Mouse (Mus musculus) telencephalon, adult 2 months (tissue): ENCODE data around the gene Ly6g6d.
"Not testable (repeated sequence)": the region's sequence is repeated elsewhere in the genome, so short reads cannot be mapped to it uniquely, and the experiment has no call there.

Experiments used
- DNase-seq: peaks from one replicate; pipeline ENCODE4 v3.0.0-alpha.2; 2011; ENCODE audit warnings: low read depth, low spot score

The Ly6g6d gene

DNA sequence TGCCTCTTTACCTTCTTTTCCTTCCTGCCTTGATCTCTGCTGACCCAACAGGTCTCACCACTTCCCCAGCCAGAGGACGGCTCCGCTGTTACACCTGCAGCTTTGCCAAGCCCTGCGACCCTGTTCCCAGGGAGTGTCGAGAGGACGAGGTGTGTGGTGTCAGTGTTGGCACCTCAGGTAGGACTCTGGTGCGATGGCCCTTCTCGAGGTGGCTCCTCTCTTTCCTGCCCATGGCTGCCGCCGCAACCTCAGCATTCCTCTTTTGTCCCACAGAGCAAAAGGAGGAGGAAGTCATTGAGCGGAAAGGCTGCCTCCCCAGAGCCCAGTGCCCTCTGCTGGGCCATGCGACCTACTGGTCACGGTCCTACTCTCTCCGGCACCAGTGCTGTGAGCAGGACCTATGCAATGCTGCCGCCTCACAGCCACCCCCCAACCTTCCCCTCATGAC, at the start of gene Ly6g6d:
Ly6g6d (minus strand) TSS at position 280 of the 448 bp plus-strand sequence.
- DNase-seq = no peak

DNA sequence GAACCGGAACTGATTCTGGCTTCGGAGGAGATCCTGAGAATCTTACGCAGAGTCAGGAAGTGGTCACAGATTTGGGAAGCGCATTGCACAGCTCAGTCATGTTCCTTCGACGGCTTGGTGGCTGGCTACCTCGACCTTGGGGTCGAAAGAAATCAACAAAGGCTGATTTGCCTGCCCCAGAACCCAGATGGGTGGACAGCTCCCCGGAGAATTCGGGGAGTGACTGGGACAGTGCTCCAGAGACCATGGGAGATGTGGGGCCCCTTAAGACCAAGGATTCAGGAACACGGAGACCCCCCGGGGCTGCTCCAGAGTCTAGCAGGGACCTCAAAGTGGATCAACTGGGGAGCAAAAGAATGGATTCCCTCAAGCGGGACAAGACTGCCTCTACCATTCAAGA, 49.2 kb upstream of the Ly6g6d start:
- DNase-seq = no peak

DNA sequence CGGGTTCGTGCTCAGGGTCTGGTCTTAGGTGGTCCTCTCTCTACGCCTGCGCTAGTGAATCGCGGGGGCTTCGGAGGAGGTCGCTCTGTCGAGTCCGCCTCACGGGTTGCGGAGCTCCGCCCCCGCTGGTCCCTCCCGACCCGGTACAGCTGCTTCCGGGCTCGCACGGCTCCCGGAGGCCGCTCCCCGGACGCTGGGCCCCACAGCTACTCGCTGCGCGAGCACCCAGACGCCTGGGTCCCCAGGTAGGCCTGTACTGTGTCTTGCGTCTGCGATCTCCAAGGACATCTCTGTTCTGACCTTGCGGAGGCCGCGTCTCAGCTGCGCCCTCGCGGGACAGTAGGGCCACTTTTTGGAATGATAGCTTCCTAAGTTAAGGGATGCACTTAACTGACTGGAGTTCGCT, 48.3 kb upstream of the Ly6g6d start, which contains the start of gene D17H6S53E:
D17H6S53E (plus strand) TSS at position 168 of the 406 bp plus-strand sequence.
- DNase-seq = peak; percentile 46

DNA sequence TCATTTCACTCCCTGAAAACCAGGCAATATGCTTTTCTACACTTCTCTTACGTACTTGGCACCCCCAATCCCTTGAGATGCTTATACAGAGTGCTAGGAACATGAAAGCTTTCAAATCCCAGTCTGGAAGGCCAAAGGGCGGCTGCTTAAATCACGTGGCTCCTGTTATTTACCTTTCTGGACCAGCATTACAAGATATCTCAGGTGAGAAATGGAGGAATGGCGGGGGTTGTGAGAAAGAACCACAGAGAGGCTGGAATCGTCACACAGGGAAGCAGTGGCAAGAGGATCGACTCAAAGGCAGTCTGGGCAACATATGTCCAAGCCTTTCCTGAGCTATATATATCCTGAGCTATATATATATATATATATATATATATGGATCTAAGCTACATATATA, 47.7 kb upstream of the Ly6g6d start:
- no peak for DNase-seq

DNA sequence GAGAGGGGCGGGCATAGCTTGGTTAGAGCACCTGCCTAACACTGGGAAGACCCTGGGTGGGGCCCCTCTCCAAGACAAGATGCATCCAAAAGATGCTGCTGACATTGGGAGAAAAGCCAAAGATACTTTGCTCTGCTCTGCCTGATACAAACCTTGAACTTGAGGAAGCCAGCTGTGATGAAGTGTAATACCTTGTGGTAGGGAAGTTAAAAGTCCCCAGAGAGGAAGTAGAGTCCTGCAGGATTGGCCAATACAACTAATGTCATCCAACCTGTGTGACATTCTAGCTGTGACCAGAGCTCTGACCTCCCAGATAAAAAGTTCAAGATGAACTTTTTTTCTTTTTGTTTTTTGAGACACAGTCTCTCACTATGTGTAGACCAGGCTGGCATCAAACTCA, 47.2 kb upstream of the Ly6g6d start:
- no peak for DNase-seq

DNA sequence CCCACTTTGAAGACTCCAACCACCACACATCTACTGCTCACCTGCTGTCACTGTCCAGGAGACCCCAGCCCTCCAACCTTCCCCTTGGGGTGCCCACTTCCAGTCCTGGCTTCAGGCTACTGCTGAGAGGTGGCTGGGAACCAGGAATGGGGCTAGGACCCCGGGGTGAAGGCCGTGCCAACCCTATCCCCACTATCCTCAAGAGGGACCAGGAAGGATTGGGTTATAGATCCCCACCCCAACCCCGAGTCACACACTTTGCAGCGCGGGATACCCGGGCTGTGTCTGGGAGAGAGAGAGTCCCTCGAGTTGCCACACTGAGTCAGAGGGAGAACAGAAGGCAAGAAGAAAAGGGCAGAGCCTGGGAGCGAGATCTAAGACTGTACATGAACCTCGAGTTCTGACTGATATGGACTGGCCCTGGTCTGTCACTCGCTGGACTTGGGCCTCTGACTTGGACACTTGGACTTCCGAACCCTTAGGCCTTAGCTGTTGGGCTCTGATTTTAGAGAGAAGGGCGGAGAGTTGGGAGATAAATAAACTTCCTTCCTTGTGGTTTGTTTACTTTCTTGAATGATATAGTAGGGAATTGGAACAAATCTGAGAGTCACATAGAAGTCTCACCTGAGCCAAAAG, 46.5 kb upstream of the Ly6g6d start:
- not testable (repeated sequence) for DNase-seq

DNA sequence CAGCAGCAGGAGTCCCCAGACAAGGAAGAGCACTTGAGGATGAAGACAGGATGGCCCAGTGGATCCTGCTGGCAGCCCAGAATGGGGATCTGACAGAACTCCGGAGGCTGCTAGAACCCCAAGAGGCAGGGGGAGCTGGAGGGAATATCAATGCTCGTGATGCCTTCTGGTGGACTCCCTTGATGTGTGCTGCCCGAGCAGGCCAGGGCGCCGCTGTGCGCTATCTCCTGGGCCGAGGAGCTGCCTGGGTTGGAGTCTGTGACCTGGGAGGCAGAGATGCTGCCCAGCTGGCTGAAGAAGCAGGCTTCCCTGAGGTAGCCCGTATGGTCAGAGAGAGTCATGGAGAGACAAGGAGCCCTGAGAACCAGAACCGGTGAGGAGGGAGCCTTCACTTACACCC, 45.4 kb upstream of the Ly6g6d start:
- DNase-seq = not testable (repeated sequence)

DNA sequence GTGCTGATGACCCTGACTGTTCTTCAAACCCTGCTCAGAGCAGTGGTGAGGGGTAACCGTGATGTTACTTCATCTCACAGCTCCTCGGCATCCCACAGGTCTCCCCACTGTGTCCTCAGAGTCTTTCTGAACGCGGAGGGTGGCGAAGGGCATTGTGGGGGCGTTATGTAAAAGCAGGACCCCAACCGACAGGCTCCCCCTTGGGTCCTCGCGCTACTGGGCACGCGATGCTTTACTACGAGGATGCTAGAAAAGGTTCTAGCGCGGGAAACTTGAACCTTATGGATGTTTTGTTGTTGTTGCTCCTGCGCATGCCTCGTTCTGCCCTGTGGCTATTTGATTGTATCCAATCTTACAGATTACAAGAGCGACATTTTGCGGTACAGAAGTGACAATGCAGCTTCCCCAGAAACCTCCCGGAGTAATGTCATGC, 44.0 kb upstream of the Ly6g6d start, which contains the start of gene Csnk2b:
Csnk2b (minus strand) TSS at position 183 of the 433 bp plus-strand sequence.
- DNase-seq = peak; percentile 77

DNA sequence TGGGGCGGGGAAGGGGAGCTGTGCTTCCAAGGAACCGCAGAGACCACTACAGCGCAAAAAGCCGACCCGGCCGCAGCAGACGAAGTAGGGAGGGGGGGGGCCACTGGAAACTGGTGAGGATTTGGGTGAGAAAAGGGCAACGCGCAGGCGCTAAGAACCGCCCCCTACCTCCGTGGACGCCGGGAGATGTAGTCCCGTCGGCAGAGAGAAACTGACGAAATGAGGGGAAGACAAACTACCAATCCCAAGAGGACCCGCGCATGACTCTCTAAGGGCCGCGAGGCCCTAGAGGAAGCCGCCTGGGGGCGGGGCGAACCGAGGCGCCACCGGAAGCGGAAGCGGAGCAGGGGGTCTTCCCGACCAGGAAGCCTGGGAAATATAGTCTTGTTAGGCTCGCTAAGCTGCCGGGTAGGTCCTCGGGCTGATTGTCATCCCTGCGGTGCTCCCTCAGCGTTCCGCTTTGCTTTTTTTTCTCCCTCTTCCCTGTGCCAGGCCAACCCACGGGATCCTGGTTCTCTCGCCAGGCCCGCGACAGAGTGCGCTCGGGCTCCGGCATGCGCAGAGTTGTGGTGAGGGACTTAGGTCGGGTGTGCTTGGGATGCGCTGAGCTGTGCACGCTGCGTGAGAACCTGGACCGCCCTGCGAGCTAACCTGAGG, 43.4 kb upstream of the Ly6g6d start, which contains the start of gene Gpank1:
Gpank1 (plus strand) TSS at position 313 of the 657 bp plus-strand sequence.
- DNase-seq = peak; percentile 99

DNA sequence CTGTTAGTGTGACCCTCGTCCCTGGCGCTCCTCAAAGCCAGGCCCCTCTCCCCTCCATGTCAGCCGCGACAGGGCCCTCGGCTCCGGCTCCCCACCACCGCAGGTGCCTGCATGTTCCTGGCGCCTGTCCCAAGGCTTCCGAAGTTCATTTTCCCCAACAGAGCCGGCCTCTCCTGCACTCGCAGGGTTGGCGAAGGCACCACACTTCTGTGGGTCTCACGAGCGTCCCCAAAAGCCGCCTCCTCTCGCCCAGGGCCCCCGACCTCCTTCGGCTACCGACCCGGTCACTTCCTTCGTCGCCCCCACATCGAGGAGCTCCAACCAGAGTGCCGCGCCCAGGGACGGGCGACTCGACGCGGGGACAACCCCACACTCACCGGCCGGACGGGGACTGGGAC, 42.9 kb upstream of the Ly6g6d start:
- DNase-seq = no peak

DNA sequence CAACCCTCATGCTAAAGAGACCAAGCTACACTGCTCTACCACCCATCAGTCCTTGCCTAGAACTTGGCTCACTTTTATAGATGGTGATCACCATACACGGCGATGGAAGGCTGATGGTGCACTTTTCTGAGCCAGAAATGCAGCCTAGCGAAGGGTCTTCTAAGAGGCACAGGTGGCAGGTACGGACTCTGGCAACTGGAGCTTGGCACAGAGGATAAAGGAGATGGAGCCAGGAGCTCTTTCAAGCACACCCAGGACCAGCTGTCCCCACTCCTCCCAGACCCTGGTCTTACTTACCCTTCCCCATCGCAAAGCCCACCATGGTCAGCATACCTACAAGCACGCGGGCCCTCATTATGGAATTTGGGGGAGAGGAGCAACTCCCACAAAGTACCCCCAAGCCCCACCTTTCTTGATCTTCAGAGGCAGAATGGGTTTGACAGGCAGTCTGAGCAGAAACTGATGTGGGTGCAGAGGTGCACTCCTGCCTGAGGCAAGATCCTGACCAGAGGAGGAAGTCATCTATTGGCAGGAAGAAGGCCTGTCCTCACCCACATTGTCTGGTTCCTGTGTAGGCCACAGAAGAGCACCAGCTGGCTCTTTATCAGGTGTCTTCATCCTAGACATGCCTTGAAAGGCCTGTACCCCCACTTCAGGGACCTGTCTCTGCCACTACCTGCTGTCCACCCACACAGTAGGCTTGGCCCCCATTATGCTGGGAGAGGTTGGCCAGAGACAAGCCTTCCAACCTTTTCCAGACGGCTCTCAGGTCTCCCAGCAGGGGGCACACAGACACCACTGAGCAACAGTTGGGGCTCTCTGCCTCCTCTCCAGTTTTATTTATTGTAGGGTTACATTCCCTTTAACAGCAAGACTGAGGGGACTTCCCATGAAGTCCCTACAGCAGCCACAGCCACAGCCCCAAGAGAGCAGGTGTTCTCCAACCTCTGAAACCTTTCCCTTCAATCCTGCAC, 37.5 kb upstream of the Ly6g6d start, which contains the start of gene Ly6g5b:
Ly6g5b (minus strand) TSS at position 383 of the 974 bp plus-strand sequence.
- DNase-seq = no peak

DNA sequence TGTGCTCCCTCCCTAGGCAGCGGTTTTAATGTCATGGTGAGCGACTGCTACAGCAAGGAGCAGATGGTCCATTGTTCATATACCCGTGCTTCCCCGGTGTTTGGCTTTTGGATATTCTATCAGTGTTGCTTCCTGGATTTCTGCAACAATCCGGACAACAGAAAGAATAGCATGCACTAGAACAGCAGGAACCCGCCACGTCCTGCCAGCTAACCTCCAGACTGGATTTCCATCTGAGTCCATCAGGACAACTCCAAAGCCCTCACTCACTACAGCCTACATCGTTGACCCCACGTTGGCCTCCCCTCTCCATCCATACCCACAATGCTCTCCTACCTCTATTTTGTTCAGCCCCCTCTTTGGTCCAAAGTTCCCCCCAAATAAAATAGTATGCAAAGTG, 33.9 kb upstream of the Ly6g6d start:
- no peak for DNase-seq

DNA sequence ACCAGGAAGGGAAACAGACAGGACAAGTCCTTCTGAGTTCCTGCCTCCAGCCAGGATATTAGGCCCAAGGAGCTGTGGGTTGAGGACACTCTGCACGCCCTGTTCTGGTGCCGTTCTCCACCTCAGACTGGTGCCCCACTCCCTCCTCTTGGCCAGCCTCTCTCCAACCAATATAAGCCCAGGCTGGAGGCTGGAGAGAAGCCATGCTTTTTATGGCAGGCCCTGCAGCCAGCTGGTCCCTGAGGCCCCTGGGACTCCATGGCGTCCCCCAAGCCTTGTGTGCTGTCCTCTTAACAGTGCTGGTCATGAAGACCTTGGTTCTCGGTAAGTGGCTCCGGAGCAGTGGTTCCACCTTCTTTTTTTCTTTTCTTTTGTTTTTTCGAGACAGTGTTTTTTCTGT, 30.2 kb upstream of the Ly6g6d start, which contains the start of gene Ly6g5c:
Ly6g5c (plus strand) TSS at position 183 of the 400 bp plus-strand sequence.
- DNase-seq = no peak

DNA sequence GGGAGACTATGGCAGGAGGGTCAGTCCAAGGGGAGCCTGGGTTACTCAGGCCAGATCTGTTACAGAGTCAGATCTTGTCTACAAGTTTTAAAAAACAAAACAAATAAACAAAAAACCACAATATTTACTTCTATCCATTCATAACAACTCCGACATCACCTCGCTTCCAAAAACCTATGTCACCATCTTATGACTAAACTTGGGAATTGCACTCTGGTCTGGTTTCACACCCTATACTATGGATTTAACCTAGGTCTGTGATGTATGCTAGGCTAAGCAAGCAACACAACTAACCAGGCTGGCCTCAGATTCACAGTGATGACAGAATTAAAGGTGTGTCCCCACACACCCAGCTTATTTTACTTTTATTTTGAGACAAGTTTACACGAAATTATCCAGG, 28.7 kb upstream of the Ly6g6d start:
- no peak for DNase-seq

DNA sequence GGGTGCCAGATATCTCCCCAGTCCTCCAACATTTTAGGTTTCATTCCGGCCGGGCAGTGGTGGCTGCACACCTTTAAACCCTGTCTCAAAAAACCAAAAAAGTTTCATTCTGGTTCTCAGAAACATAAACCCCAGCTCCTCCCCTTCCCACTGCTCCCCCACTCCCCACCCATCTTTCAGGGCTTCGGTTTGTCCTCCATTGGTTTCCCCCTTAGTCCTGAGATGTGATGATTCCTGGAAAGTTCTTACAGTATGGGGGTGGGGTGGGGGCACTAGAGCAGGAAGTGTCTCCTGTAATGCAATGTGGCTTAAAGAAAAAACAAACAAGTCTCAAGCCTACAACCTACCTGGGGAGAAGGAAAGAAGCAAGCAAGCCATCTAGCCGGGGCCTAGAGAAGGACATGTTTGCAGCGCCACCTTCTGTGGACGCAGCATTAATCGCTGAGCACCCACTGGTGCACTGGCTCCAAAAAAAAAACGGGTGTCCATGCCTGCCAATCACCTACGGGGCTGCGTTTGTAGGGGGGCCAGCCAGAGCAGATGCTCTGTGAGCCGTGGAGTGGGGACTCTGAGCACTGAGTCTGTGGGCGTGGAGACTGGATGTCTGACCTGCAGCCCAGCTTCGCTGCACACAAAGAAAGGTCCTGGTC, 28.0 kb upstream of the Ly6g6d start:
- no peak for DNase-seq

DNA sequence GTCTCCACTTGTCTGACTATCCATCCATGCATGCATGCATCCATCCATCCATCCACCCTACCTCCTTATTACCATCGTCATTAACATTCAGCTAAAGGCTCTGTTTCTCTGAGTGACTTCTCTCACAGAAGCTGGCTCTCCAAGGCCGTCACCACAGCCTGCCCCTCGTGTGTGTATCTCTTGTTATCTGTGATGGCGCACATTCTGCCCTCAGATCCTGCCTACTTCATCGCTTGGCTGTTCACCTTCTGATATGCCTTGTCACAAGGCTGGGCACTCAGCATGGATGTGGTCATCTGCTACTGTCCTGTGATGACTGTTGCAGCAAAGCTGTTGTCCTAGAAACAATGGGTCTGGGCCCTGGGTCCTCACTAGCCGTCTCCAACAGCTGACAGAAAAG, 26.9 kb upstream of the Ly6g6d start:
- DNase-seq = no peak

DNA sequence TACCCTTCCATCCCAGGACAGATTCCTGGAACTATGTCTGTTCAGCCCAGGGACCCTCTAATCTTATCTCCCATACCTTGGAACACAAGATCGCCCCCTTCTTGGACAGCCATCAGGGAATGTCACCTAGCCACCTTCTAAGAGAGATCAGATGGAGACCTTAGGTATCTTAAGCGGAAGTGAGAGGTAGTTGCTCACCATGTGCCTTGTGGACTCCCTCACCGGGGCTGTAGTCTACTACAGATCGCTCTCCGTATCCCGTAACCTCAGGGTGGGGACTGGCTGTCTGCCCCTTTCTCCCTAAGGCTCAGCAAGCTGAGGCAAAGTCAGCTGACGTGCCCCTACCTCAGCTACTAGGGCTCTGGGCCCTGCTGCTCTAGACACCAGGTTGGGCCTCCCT, 26.2 kb upstream of the Ly6g6d start:
- no peak for DNase-seq

DNA sequence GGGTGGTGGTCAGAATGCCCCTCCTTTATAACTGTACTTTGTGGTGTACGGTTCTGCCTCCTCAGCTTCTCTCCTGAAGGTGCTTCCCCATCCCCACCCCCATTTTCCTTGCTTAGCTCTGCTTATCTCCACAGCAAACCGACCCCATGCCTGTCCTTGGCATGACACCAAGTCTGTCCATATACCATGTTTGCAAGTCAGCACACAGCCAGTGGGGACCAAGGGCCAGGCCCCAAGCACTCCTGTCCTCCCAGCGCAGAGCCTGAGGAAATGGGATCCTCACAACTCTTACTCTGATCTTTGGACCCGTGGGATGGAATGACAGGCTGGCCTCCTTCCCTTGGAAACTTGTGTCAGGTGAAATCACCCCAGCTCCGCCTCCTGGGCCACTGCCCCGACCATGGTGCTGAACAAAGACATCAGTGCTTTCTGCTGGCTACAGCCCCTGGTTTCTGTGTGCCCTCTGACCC, 25.4 kb upstream of the Ly6g6d start:
- DNase-seq = no peak

DNA sequence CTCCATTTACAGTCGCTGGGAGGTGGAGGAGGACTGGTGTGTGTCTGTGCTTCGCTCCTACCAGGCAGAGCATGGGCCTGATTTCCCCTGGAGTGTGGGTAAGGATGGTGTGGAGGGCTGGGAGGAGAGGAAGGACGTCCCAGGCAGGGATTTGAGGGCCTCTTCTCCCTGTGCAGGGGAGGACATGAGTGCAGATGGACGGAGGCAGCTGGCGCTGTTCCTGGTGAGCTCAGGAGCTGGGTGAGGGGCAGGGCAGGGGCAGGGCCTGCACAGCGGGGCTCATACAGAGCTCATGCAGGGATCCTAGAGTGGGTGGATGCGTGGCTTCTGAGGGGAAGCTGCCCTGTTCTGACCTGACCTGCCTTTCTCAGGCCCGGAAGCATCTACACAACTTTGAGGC, 24.4 kb upstream of the Ly6g6d start:
- no peak for DNase-seq

DNA sequence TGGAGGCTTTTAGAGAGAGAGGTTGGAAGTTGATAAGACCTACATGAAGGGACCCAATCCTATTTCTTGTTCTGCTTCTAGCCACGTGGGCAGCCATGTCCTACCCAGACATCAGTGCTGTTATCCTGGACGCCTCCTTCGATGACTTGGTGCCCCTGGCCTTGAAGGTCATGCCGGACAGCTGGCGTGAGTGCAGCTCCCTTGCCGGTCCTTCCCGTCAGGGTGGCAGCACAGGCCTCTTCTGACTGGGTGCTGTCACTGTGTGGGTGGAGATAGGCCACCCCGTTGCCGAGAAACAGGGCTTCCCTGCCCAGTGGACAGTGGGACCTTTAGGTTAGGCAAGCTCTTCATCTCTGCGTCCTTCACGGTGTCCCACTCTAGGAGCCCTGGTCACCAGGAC, 23.3 kb upstream of the Ly6g6d start:
- no peak for DNase-seq

DNA sequence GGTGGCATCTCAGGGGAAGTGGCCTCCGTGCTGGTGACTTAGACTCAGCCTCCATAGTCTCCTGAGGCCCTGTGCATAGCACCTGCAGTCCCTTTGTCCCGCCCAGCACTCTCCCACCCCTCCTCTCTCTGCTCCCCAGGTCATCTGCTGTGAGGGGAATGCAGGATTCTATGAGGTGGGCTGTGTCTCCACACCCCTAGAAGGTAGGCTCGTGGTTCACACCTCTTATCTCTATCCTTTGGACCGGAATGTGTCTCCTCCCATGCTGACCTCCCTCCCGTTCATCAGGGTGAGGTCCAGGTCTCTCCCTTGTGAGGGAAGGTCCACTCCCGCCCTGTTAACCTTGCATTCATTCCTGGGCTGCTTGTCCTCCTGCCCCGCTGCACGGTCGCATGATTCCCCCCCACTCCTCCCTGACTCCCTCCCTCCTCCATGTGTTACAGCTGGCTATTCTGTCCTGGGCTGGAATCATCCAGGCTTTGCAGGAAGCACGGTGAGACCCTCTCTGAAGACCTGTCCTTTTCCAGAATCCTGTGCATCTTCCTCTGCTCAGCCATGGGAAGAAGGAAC, 22.4 kb upstream of the Ly6g6d start:
- DNase-seq = no peak
